Mouse (Mus musculus) urinary bladder, postnatal 25 days (tissue): ENCODE measurements around the gene Fam241a.

Experiments
- DNase-seq: peaks from one replicate; pipeline ENCODE4 v3.0.0; 2022; ENCODE audit warnings: low spot score

Fam241a gene

DNA sequence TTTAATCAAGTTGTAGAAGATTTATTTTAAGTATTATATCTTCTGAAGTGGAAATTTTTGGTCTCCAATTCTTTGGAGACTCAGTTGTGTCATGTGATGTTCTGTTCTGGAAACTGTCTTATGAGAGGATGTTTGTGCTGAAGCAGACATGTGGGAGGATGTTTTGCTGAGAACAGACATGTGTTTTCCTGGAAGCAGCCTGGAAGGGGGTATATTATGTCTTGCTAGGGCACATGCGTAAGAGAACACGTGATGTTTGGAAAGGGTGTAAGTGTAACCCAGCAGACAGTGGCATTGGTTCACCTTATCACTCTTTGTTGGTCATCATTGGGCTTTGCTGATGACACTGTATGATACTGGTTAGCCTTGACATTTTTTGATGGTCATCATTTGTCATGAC, 20.6 kb downstream of the Fam241a start:
- DNase-seq: no peak

DNA sequence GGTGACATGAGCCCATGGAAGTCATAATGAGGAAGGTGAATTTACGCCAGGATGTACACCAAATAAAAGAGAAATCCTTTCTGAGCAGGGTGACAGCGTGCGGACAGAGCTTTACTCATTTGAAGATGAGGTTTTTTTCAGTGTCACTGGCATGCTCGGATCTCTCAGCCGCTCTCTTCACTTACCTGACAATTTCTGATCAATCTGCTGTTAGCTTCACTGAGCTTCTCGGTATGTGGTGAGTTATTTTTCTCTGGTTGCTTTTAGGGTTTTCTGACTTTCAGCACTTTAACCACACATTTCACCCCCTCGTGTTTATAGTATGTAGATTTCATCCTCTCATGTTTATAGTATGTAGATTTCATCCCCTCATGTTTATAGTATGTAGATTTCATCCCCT, 21.1 kb downstream of the Fam241a start:
- no peak for DNase-seq

DNA sequence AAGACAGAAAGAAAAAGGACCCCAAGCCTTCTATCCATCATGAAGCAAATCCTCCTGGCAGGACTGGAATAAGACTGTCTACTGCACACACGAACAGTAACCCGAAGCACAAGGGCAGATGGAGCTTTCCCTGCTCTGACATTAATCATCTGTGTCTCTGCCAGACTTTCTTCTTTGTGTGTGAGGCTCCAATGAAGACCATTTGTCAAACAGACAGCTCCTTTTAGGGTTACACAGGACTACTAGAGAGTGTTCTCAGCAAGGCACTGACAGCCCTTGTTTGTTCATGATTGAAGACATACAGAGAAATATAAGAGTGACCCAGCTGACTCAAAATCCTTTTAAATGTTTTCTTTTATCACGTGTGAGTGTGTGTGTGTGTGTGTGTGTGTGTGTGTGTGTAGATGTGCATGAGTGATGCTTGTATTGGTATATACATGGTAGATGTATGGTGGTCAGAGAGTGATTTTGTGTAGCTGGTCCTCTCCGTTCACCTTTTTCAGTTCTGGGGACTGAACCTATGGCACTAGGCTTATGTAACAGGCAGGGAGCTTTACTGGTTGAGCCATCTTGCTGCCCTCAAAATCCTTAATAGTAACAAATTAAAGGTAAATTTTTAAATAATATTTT, 21.8 kb downstream of the Fam241a start:
- no peak for DNase-seq

DNA sequence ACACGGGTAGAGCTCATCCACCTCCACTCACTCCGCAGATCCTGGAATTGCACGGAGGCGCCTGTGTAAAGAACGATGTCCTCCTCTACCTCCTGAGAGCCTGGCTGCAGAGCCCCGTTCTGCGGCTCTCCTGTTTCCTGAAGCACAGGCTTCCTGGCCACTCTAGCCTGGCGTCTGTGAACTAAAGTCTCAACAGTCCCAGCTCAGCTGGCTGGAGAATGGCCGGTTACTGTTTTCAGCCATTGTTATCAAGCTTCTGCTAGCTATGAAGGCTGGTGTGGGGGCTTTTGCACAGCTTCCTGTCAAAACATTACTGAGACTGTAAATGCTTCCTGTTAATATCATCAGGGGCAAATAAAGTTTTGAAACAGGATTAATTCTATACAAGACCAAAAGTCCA, 24.5 kb downstream of the Fam241a start:
- DNase-seq: no peak

DNA sequence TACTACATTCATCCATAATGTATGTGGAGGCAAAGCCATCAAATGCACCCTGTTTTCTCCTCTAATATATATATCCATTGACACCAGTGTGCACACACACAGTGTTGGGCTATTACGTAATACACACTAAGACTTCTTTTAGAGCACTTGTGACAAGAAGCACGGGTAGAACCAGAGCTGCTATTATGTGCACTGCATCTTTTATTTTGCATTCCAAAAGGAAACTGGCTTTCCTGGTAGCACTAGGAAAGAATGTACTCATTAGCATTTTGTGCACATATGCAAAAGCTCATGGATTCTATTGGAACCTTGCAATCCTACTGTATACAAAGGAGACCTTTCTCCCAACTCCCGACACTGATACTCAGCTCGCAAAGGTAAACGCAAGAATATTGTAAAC, 27.2 kb downstream of the Fam241a start:
- no peak for DNase-seq

DNA sequence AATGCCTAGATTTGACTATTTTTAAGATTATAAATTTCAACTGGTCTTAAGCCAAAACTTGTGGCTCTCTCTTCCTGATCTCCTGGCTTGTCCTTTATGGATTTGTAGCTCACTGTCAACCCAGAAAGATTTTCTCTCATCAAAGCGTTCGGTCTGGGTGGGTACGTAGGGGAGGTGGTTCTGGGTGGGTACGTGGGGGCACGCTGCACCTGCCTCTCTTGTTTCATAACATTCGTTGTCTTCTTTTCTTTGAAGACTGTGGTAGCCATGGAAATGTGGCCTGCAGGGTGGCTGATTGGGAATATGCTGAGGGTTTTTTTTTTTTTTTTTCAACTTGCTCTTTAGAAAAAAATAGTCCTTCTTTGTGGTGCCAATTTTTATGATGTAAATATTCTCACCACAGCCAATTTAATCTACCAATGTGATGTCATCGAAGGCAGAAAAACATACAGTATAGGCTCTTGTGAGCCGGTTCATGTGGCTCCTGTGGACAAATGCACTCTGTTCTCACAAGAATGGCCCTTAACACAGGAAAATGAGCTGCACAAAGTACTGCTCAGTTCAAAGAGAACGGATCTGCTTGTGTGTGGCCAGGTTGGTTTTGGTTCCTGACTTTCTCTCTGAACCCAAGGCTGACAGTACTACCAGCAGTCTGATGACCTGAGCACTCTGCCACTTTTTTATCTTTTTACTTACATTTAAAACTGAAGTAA, 27.9 kb downstream of the Fam241a start:
- no peak for DNase-seq

DNA sequence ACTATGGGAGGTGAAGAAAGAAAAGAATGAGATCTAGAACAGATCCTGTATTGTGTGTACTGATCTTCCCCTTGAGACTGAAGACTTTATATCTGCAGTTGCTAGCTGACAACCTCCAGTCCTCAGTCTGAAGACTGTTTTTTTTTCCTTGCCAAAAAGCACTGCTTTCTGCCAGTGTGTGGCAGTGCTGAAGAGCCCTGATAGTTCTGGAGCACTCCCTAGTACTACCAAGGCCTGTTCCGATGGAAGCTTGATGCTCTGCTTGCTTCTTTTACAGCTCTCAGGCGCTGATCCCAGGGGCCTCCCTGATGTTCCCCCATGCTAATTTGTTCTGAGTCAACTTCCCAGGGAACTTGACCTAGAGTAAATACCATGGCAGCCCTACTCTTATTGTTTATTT, 31.9 kb downstream of the Fam241a start:
- no peak for DNase-seq

DNA sequence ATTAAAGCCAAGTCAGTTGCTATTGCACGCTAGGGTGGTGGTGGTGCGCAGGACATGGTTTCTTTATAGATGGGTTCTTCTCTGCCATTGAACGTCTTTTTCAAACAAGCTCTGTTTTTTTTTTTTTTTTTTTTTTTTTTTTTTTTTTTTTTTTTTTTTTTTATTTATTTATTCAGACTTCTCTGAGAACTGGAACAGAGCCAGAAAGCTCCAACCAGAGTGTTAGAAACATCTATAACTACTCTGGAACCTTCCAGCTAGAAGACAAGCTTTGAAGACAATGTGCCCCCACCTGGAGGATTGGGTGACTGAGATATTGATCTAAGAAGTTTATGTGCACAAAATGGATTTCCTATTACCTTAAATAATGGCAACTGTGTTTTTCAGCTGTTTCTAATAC, 32.6 kb downstream of the Fam241a start:
- no peak for DNase-seq

DNA sequence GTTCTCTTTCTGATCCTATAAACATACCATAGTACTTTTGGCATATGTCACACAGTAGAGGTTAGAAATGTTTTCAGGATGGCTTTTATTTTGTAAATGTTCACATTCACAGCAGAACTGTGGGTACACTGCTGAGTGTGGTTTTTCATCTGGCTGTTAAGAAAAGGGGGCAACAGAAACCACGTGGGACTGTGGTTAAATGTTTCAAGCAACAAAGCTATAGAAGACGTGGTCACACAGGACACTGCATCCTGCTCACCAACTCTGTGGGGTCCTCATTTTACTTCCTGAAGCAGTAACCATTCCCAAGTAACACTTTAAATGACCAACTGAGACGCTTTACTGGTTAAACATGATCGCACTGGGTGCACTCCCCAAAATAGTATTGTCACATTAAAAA, 33.6 kb downstream of the Fam241a start:
- no peak for DNase-seq

DNA sequence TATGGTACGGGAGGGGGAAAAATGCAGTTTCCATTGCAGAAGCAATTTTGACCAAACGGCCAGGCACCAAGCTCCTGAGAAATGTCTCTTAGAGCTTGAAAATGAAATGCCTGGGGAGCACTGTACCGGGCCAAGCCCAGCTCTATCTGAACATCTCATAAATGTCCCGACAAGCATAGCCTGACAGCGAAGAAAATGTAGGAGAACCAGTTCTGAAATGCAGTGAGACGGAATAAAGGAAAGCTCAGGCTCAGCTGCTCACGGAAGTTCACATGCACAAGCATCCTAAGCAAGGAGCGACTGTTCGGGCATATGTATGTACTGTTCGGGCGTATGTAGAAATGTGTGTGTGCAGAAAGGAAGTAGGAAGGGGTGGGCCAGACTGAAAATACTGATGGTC, 34.8 kb downstream of the Fam241a start:
- DNase-seq: no peak

DNA sequence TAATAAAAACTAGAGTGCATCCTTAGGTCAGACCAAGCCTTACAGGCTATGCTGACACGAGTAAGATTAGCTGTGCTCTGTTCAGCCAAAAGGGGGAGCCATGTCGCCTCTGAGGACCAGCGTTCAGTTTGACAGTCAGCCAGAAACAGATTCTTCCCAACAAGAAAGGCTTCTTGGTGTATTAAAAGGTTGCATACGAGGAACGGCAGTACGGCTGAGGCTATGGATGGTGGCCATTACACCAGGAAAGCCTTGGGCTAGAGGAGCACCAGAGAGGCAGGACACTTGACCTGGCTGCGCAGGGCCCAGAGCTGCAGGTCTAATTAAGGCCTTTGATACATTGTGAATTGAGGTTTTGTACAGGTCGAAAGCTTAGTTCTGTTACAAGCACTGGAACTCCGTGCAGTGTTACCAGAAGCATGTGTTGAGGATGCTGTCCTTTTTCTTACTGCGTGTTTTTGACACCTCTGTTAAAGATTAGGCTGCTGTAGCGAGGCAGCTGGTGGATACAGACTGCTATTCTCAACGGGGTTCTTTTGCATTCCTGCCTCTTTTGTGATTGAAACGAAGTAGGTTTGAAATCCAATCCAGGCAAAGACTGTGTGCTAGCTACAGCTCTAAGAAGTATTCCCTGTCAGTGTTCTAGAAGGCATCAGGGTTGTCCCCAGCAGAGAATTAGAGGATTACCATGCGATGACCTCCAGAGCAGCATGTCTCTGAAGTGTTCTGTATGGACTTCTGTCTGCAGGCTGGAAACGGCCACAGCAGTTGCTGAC, 42.5 kb downstream of the Fam241a start:
- DNase-seq: peak; percentile 70

DNA sequence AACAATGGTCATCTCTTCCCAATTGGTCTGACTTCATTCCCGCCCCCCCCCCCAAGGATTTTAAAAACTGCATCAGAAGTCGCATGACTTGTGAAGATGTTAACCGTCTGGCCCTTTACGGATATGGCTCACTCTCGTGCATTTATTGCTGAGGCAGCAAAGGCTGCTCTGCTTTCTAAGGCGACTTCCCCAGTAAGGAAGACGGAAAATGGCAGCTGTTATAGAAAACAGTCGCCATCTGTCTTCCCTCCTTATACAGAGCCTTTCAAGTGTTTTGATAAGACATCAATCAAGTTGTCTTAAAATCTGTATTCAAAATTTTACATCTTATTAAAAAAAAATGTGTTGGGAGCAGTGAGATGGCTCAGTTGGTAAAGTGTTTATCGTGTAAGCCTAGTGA, 43.4 kb downstream of the Fam241a start:
- no peak for DNase-seq

DNA sequence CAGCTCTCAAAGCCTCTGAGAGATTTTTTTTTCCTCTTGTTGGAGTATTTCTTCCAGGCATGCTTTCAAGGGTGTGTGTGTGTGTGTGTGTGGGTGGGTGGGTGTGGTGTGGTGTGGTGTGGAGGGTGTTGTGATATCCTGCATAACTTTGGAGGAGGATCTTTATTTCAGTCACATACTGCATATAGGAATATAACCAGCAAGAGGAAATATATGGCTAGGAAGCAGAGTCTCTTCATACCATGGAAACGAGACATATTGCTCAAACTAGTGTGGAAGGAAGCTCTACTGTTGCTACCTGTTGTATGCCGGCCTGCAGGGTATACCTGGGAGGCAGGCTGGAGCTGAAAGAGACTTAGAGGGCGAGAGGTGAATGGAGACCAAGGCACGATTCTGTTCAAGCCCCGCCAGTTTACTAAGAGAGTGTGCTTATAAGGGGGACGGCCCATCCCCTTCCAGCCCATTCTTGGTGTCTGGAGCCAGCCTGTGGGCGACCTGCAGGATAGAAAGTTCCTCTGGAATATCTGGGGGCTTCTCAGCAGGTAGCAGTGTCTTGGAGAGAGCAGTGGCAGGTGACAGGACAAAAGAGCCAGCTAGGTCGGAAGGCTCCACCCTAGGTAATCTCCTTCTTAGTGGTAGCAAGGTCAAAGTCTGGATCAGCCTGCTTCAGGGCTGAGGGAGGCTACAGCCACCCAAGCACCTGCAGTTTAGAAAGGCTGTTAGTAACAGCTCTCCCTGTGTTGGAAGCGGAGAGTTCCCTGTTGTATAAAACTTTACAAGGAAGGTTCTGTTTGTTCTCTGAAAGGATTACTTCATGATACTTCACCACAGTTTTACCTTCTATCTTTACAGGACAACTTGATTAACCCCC, 45.1 kb downstream of the Fam241a start:
- no peak for DNase-seq

DNA sequence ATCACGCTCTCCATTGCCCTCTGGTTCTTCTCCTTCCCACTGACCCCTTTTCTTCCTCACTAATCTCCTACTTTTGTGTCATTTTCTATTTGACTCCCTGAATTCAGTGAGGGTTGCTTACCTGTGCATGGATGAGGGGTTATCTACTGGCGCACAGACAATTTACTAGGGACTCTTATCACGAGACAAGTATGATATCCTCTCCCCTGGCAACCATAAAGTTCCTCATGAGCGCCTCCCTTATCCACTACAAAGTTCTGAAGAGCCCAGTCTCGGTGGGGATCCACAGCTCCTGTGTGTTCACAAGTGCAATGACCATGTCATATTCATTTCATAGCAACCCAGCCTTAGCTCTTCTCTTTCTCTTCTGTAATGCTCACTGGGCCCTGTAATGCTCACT, 46.2 kb downstream of the Fam241a start:
- no peak for DNase-seq

DNA sequence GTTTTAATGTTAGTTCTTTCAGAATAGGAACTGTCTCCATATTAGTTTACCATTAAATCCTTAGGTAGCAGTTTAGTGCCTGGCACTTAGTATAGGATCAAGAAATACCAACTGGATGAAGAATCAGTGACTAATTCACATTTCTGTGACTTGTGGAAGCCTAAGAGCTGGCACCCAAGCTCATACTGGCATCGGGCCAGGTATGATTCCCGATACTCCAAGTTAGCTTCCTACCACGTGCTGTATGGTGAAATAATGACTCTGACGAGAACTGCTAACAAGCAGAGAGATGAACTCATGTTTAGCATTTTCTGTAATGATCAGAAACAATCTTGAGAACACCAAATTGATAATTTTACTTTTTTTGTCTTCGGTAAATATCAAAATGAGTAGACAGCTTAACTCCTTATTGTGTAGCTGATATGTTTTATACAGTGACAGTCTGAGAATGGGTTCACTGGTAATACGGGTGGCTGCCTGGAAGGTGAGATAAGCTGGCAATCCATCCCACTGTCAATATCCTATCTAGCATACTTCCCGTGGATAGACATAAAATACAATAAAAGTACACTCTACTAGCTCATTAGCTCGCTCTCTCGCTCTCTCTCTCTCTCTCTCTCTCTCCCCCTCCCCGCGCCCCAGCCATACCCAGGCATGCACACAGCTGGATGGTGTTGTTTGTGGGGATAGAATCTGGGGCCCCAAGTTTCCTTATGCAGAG, 47.9 kb downstream of the Fam241a start:
- no peak for DNase-seq

DNA sequence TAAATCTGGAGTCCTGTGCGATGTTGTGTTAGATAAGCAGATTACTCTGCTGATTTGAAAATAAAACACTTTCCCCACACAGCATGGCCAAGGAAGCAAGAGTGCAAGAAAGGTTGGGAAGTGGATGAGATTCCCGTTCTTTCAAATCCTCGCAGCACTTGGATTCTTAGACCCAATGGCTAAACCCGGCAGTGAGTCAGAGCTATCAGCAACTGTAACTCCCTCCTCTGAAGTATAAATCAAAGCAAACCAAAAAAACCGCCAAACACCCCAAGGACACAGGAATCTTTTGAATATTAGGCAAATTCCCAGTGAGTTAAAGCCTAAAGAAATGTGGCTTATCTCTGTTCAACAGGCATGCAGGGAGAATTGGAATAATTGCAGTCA, 52.2 kb downstream of the Fam241a start:
- DNase-seq: no peak

DNA sequence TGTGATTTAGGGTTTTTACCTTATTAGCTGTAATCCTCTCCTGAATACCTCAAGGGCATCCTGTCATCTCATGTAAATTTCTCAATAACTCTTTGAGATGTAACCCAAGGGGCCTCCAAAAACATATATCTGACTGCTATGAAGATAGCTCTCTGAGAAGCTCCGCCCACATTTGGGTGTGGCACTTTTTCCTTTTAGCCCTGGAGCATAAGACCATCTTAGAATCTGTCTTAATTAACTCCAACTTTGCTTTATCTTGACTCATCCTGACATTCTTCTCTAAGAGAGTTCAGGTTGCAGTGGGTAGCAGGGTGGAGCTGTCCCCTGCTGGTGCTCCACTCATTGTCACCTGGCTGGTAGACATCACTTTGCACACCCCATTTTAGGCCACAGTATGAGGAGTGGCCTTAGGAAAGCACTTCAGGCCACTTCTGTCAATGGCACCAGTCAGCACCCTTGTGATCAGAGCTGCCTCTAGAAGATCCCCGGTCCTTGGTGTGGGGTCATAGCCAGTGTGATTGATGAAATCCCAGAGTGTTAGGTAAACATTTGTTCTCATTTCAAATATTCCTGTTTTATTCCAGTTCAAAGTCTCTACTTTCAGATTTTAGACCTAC, 52.7 kb downstream of the Fam241a start:
- no peak for DNase-seq

DNA sequence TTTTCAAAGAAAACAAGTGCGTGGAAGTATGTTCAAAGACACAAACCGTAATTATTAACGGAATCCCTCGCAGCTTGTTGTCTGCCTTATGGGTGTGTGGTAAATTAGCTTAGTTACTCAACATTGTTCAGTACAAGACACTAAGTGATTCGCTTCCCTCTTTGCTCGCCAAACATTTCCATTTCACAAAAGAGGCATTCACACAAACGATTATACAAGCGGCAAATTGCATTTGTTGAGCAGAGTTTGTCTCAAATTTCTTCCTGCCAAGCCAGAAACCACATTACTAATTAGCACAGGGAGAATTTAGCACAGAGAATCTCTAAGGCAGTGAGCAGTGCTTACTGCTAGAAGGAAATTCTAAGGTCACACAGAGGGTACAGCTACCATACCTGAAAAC, 54.2 kb downstream of the Fam241a start:
- DNase-seq: no peak

DNA sequence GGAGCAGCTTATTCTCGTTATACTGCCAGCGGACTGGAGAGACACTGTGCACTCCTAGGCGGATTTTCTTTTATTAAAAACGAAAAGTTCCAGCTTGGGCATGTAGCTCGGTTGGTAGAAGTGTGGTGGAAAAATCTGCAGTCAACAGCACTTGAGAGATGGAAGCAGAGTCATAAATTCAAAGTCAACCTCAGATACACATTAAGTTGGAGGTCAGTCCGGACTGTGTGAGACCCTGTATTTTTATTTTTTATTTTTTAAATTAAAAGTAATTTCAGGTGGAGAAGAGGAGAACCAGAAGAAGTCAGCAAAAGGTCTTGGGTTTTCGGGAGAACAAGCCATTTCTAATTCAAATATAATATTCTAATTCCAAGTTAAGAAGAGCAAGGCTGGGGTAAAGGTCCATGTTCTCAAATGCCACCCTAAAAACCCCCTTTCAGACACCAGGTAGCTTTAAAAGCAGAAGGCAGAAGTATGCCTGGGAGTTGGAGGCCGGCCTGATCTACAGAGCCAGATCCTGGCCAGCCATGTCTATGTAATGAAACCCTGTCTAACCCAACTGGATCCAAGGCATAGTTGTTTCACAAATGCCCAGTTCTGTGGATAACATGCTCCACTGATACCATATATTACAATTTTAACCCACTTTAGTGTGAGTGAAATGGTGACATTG, 58.0 kb downstream of the Fam241a start:
- DNase-seq: no peak

DNA sequence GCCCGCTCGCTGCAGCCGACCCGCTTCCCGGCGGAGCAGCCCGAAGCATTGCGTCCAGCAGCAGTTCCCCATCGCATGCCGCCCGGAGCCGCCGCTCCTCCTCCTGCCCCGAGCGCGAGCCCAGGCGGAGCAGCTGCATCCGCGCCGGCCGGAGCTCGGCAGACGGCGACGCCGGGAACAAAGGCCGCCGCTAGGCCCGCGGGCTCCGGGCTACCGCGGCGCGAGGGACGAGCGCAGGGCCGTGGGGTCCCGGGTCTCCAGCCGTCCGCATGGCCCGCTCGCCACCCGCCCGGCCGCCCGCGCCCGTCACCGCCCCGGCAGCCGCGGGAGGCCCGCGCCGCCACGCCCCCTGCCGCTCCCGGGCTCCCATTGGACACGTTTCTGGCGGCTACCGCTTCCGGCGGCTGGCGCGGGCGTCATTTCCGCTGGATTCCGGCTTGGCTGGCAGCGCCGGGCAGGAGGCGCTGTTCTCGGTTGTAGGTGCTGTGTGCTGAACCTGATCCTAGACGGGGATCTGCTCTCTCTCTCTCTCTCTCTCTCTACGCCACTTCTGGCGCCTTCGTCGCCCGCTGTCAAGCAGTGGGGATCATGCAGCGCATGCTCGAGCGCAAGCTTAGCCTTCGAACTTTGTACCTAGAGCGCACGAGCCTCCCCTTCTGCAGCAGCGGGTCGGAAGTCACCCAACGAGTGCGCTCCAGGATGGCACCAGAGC, 58.8 kb downstream of the Fam241a start, which contains the start of gene Ap1ar:
TSS of gene Ap1ar (minus strand) at position 370 of the 712 bp plus-strand sequence.
- DNase-seq: peak; percentile 95
